Mouse (Mus musculus) spleen, adult 2 months (tissue): ENCODE measurements around the gene Ccin. TPM values are rescaled to one million over a fixed set of nuclear protein-coding genes. Genes with fewer than 3 reads are reported as not detected.
A peak's percentile ranks its signal among the peaks of the same experiment; 100 is the strongest.

Experiments used
- DNase-seq, 2 experiments: peaks; one replicate each; pipeline versions ENCODE4 v3.0.0 to v3.0.0-alpha.2; 2012 to 2021; ENCODE audit warnings: low spot score in 2 of 2, low read depth in 1 of 2
- H3K27ac ChIP-seq: fragments of 200-500 bp; 2 replicates; pipeline ENCODE4 v1.5.1; 2012; ENCODE audit warnings: low read length, inconsistent platforms; ENCODE audit not compliant: insufficient read depth
- H3K27me3 ChIP-seq: fragments of 200-500 bp; 2 replicates; pipeline ENCODE4 v1.6.1; 2012; ENCODE audit warnings: mild to moderate bottlenecking, moderate library complexity, low read length, inconsistent platforms; ENCODE audit not compliant: control insufficient read depth, insufficient read depth
- H3K36me3 ChIP-seq: fragments of 200-500 bp; 2 replicates; pipeline ENCODE4 v1.6.1; 2012; ENCODE audit warnings: mild to moderate bottlenecking, low read length, inconsistent platforms; ENCODE audit not compliant: control insufficient read depth, insufficient read depth
- H3K4me1 ChIP-seq: fragments of 200-500 bp; 2 replicates; pipeline ENCODE4 v1.6.1; 2011; ENCODE audit warnings: inconsistent platforms; ENCODE audit not compliant: control insufficient read depth, insufficient read depth, insufficient read length
- H3K4me3 ChIP-seq: fragments of 200-500 bp; 2 replicates; pipeline ENCODE4 v1.5.1; 2011; ENCODE audit warnings: mild to moderate bottlenecking, inconsistent platforms; ENCODE audit not compliant: insufficient read depth, insufficient read length; ENCODE audit errors: extremely low read depth
- CTCF ChIP-seq: fragments of 200-500 bp; IDR thresholded peaks from 2 replicates; pipeline ENCODE4 v1.5.1; 2011; ENCODE audit warnings: mild to moderate bottlenecking, inconsistent platforms; ENCODE audit not compliant: insufficient read depth, insufficient read length, insufficient replicate concordance; ENCODE audit errors: extremely low read depth
- POLR2A ChIP-seq: fragments of 200-500 bp; IDR thresholded peaks from 2 replicates; pipeline ENCODE4 v1.6.1; 2011; ENCODE audit warnings: low read depth, low read length, inconsistent platforms
- WGBS: fragments of 180-500 bp; shearing (Covaris S2); methylation state at CpG from one replicate; pipeline ENCODE4 v1.1.7; 2018; 5-methylcytosine and 5-hydroxymethylcytosine counted together
- polyA plus RNA-seq: library from polyadenylated mRNA; depleted of rRNA; stranded (reverse); fragments of >200 nt; gene quantifications from 2 replicates; pipeline ENCODE4 v1.2.3, GENCODE M21; 2012

The Ccin gene
- polyA plus RNA-seq, 1 experiment: 0.04 TPM

- Histone ChIP-seq H3K4me3 (peak overlapping the region; percentile 66), H3K36me3 (no peaks in the 10 kb centered on the region), H3K27me3 (no peaks in the 10 kb centered on the region), H3K27ac (peak overlapping the region; percentile 90), H3K4me1 (peaks cover 14% of the 10 kb centered on the region)
- peak; percentile 80 to 87 for DNase-seq
- under 1% methylated on average over 77 of the region's 77 CpGs for WGBS
- TF ChIP-seq CTCF (0 out of 2 replicates have a peak, but pooled peaks have one; percentile 0), POLR2A (peak; percentile 90)
These were observed 29.4 kb downstream of the Ccin start for GRCm38 (mm10) chr4:44012376-44013367.

DNA sequence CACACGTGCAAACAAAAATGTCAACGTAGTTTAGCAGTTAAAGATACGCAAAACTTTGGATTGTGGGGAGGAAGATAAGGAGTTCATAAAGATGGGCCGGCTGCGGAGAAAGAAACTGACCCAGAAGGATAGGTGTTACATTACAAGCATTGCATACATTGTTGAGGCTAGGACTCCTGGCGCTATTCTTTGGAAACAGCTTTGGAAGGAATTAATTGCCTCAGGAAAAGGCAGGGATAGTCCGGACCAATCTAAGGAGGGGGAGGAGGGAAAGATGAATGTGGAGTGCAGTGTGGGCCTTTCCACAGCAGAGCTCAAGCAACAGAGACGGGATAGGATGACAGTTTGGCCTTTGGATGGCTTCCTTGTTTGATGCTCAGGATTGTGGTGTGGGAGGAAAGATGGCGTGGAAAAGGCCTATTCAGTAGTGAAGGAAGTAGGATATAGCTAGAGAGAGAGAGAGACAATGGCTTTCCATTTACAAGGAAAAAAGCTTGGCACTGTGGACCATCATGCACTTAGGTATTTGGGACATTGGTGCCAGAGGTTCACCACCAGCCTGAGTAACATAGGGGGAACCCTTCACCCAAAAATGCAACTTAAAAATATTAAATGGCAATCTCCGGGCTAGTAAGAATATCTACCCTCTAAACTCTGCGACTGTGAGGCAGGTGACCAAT is 30.2 kb downstream of the Ccin start:
- H3K4me3 ChIP-seq: peak overlapping the region; percentile 66
- H3K27me3 ChIP-seq: no peaks in the 10 kb centered on the region
- WGBS: 18% methylated on average over 11 of the region's 11 CpGs
- H3K36me3 ChIP-seq: 0 out of 2 replicates have a peak, but pooled peaks cover 2% of the 10 kb centered on the region
- peaks cover 17% of the 10 kb centered on the region for H3K4me1 ChIP-seq
- TF ChIP-seq CTCF: no peak
- TF ChIP-seq POLR2A: no peak
- no peak for DNase-seq
- H3K27ac ChIP-seq: no peak overlapping the region

- WGBS: 11% methylated on average over 4 of the region's 4 CpGs
- Histone ChIP-seq H3K27me3 (no peaks in the 10 kb centered on the region), H3K36me3 (peaks cover 11% of the 10 kb centered on the region), H3K4me1 (peaks cover 17% of the 10 kb centered on the region), H3K4me3 (no peak overlapping the region), H3K27ac (0 out of 2 replicates have a peak overlapping the region, but pooled peaks have one; percentile 1)
- DNase-seq: peak in 1 of 2 experiments; percentile 31
- TF ChIP-seq CTCF (no peak), POLR2A (no peak)
These were observed 32.8 kb downstream of the Ccin start for GRCm38 (mm10) chr4:44016071-44016470.

DNA sequence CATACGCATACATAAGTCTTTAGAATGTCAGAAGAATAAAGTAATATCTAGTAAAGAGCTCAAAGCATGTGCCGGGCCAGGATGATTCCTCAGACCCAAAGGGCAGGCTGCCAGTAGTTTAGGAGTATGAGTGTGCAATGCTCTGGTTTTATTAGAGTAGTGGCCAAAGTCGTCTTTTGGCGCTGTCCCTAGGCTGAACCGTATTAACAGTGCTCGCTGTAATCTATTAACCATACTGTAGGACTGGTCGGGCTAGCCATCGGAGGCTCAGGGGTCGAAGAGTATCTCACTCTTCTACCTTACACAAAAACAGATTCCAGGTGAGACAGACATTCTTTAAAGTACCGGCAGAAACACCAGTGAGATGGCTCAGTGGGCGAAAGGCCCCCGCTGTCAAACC is 33.5 kb downstream of the Ccin start:
- Histone ChIP-seq H3K4me3 (no peak overlapping the region), H3K4me1 (peaks cover 19% of the 10 kb centered on the region), H3K27ac (no peak overlapping the region), H3K27me3 (no peaks in the 10 kb centered on the region), H3K36me3 (peaks cover 17% of the 10 kb centered on the region)
- WGBS: 94% methylated on average over 12 of the region's 12 CpGs
- no peak for TF ChIP-seq POLR2A
- no peak for TF ChIP-seq CTCF
- no peak for DNase-seq

DNA sequence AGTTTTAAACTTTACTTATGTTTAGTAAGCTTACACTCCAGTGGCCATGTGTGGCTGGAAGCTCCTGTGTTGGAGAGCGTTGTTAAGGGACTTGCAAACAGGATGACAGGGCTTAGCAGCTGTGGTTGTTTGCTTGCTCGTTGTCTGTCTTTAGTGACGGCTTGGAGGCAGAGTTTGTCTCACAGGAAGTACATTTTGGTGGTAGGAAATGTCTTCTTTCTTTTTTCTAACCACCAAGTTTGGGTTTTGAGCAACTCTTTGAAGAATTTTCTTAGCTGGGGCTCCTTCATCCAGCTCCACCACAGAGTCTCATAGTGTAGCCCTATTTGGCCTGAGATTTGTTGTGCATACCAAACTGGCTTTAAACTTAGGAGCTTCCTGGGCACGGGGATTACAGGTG is 39.0 kb downstream of the Ccin start:
- 23% methylated on average over 4 of the region's 4 CpGs for WGBS
- H3K4me1 ChIP-seq: peaks cover 12% of the 10 kb centered on the region; the same call in 1 of the 2 replicates
- H3K27me3 ChIP-seq: no peaks in the 10 kb centered on the region
- peak in 1 of 2 experiments; percentile 59 for DNase-seq
- TF ChIP-seq CTCF (no peak), POLR2A (no peak)
- peak overlapping the region; percentile 81 for H3K27ac ChIP-seq
- H3K36me3 ChIP-seq: peaks cover 51% of the 10 kb centered on the region
- no peak overlapping the region for H3K4me3 ChIP-seq

- H3K4me3 ChIP-seq: no peak overlapping the region
- DNase-seq: no peak
- H3K4me1 ChIP-seq: peaks cover 11% of the 10 kb centered on the region; the same call in 1 of the 2 replicates
- TF ChIP-seq CTCF (no peak), POLR2A (no peak)
- peaks cover 52% of the 10 kb centered on the region for H3K36me3 ChIP-seq
- WGBS: 36% methylated on average over 11 of the region's 11 CpGs
- H3K27me3 ChIP-seq: no peaks in the 10 kb centered on the region
- H3K27ac ChIP-seq: peak overlapping the region; percentile 81
These were observed 39.5 kb downstream of the Ccin start for GRCm38 (mm10) chr4:44022766-44023165.
